Mouse (Mus musculus): ENCODE measurements at regions not wholly inside any gene's neighbourhood (a gene's known extent, or its start where the extent isn't known, plus 50 kb on each side); places are given as distances from the start of the nearest gene placed in this dataset.

- in situ Hi-C loops (cut with MboI; ENCODE audit: unreplicated experiment in 2 of 2): loop anchor here (10.0 kb wide), 1 partner anchor 420 kb away; no protein-coding TSS in a partner anchor
These were observed 180.2 kb downstream of the Ly86 start for GRCm38 (mm10) chr13:37525097-37525726.

- in situ Hi-C loops (cut with MboI; ENCODE audit: unreplicated experiment in 2 of 2): loop anchor here (10.0 kb wide), 1 partner anchor 419 kb away; no protein-coding TSS in a partner anchor
These were observed 181.1 kb downstream of the Ly86 start for GRCm38 (mm10) chr13:37526102-37526501.

GRCm38 (mm10) chr13:37528380-37528779 lies 183.4 kb downstream of the Ly86 start:
- in situ Hi-C loops (cut with MboI; ENCODE audit: unreplicated experiment in 2 of 2): loop anchor here (10.0 kb wide), 1 partner anchor 416 kb away; no protein-coding TSS in a partner anchor

- in situ Hi-C loops (cut with MboI; ENCODE audit: unreplicated experiment in 2 of 2): loop anchor here (10.0 kb wide), 1 partner anchor 416 kb away; no protein-coding TSS in a partner anchor
These were observed 183.9 kb downstream of the Ly86 start for GRCm38 (mm10) chr13:37528876-37529275.

GRCm38 (mm10) chr13:37531512-37532183 lies 186.6 kb downstream of the Ly86 start:
- in situ Hi-C loops (cut with MboI; ENCODE audit: unreplicated experiment in 2 of 2): no loop called here

GRCm38 (mm10) chr13:37532596-37533170 lies 187.7 kb downstream of the Ly86 start:
- in situ Hi-C loops (cut with MboI; ENCODE audit: unreplicated experiment in 2 of 2): no loop called here

- in situ Hi-C loops (cut with MboI; ENCODE audit: unreplicated experiment in 2 of 2): no loop called here
These were observed 188.8 kb downstream of the Ly86 start for GRCm38 (mm10) chr13:37533851-37534250.

- in situ Hi-C loops (cut with MboI; ENCODE audit: unreplicated experiment in 2 of 2): no loop called here
These were observed 192.3 kb downstream of the Ly86 start for GRCm38 (mm10) chr13:37537330-37537729.

GRCm38 (mm10) chr13:37537793-37538192 lies 192.8 kb downstream of the Ly86 start:
- in situ Hi-C loops (cut with MboI; ENCODE audit: unreplicated experiment in 2 of 2): no loop called here

GRCm38 (mm10) chr13:37540980-37541531 lies 196.0 kb downstream of the Ly86 start:
- in situ Hi-C loops (cut with MboI; ENCODE audit: unreplicated experiment in 2 of 2): loop anchor here (5.0 to 10.0 kb wide), 3 partner anchors 39 to 274 kb away; no protein-coding TSS in a partner anchor

GRCm38 (mm10) chr13:37541674-37542073 lies 196.7 kb downstream of the Ly86 start:
- in situ Hi-C loops (cut with MboI; ENCODE audit: unreplicated experiment in 2 of 2): loop anchor here (5.0 to 10.0 kb wide), 3 partner anchors 39 to 273 kb away; no protein-coding TSS in a partner anchor

GRCm38 (mm10) chr13:37542744-37543196 lies 197.8 kb downstream of the Ly86 start:
- in situ Hi-C loops (cut with MboI; ENCODE audit: unreplicated experiment in 2 of 2): loop anchor here (5.0 to 10.0 kb wide), 3 partner anchors 40 to 272 kb away; no protein-coding TSS in a partner anchor

- in situ Hi-C loops (cut with MboI; ENCODE audit: unreplicated experiment in 2 of 2): loop anchor here (5.0 to 10.0 kb wide), 3 partner anchors 41 to 271 kb away; no protein-coding TSS in a partner anchor
These were observed 198.8 kb downstream of the Ly86 start for GRCm38 (mm10) chr13:37543788-37544187.

GRCm38 (mm10) chr13:37544696-37545095 lies 199.7 kb downstream of the Ly86 start:
- in situ Hi-C loops (cut with MboI; ENCODE audit: unreplicated experiment in 2 of 2): loop anchor here (5.0 to 10.0 kb wide), 3 partner anchors 42 to 270 kb away; no protein-coding TSS in a partner anchor

GRCm38 (mm10) chr13:37546556-37546955 lies 201.5 kb downstream of the Ly86 start:
- in situ Hi-C loops (cut with MboI; ENCODE audit: unreplicated experiment in 2 of 2): loop anchor here (10.0 kb wide), 2 partner anchors 62 to 268 kb away; no protein-coding TSS in a partner anchor

GRCm38 (mm10) chr13:37550584-37550983 lies 205.6 kb downstream of the Ly86 start:
- in situ Hi-C loops (cut with MboI; ENCODE audit: unreplicated experiment in 2 of 2): no loop called here

GRCm38 (mm10) chr13:37553392-37553791 lies 208.4 kb downstream of the Ly86 start:
- in situ Hi-C loops (cut with MboI; ENCODE audit: unreplicated experiment in 2 of 2): no loop called here

GRCm38 (mm10) chr13:37557183-37557582 lies 212.2 kb downstream of the Ly86 start:
- in situ Hi-C loops (cut with MboI; ENCODE audit: unreplicated experiment in 2 of 2): no loop called here

- in situ Hi-C loops (cut with MboI; ENCODE audit: unreplicated experiment in 2 of 2): no loop called here
These were observed 212.8 kb downstream of the Ly86 start for GRCm38 (mm10) chr13:37557766-37558165.

GRCm38 (mm10) chr13:37559056-37559455 lies 214.0 kb downstream of the Ly86 start:
- in situ Hi-C loops (cut with MboI; ENCODE audit: unreplicated experiment in 2 of 2): no loop called here

All from v-Abl transformed pro-B cells (cell line).